Mouse (Mus musculus) induced T-regulatory cell, adult 2 months (primary cell): ENCODE data around the gene Anapc1.

Experiments used
- DNase-seq: peaks from one replicate; pipeline ENCODE4 v3.0.0-alpha.2; 2012; ENCODE audit warnings: low read depth

Gene Anapc1

GRCm38 (mm10) chr2:128686921-128687557 is at the start of gene Anapc1:
Anapc1 (minus strand) TSS chr2:128687391.
- DNase-seq: peak; percentile 94

DNA sequence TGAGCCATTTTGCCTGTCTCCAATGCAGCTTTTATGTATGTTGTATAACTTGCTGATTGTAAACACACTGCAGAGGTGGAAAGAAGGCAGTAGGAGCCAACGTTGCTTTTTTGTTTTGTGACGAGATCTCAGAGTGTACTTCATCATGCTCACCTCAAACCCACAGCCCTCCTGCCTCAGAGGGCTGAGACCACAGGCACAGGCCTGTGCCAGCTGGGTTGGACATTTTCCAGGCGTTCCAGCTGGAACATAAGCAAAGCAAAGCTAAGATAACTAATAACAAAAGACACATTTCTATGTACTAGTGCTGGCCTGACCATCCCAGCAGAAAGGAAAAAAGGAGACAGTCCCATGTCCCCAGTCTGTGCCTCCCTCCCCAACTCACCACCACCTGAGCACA is 47.9 kb upstream of the Anapc1 start:
- no peak for DNase-seq

DNA sequence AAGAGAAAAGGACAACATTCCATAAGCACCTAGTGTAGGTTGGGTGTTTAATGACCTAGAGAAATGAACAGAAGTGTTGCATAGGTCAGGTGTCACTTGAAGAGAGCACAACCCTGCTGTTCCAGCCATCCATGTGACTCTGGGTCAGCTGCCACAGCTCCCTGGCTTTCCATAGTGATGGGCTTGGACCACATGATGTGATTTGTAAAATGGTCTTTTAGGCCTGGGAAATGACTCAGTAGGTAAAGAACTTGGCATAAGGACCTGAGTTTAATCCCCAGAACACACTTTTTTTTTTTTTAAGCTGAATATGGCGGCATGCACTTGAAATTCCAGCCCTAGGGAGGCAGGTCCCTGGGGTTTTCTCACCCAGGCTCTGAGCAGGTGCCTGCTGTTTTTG is 44.8 kb upstream of the Anapc1 start:
- DNase-seq: no peak

- DNase-seq: no peak
Measured at GRCm38 (mm10) chr2:128731514-128731913, 44.3 kb upstream of the Anapc1 start.

- no peak for DNase-seq
Measured at GRCm38 (mm10) chr2:128729141-128729540, 42.0 kb upstream of the Anapc1 start.

GRCm38 (mm10) chr2:128728066-128728465 is 40.9 kb upstream of the Anapc1 start:
- no peak for DNase-seq

DNA sequence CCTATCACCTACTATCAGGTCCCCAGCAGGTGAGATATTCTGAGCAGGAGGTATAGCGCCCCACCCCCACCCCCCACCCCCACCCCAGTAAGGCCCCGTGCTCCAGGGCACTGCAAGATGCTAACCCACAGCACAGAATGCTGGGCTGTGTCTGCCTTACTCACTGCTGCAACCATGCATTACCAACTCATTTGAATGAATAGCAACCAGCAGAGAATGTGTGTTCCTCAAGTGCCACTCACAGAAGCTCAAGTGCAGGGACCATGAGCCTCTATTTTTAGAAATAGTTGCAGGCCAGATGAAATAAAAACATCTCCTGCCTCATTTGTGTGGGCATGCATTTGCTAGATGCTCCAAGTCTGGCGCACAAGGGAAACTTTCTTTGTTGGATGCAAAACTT is 40.4 kb upstream of the Anapc1 start:
- DNase-seq: no peak

- no peak for DNase-seq
Measured at GRCm38 (mm10) chr2:128726626-128727025, 39.4 kb upstream of the Anapc1 start.

GRCm38 (mm10) chr2:128726067-128726466 is 38.9 kb upstream of the Anapc1 start:
- DNase-seq: no peak

GRCm38 (mm10) chr2:128722106-128722710 is 35.0 kb upstream of the Anapc1 start:
- DNase-seq: no peak

GRCm38 (mm10) chr2:128719380-128719779 is 32.2 kb upstream of the Anapc1 start:
- no peak for DNase-seq

GRCm38 (mm10) chr2:128715979-128716378 is 28.8 kb upstream of the Anapc1 start:
- DNase-seq: no peak

DNA sequence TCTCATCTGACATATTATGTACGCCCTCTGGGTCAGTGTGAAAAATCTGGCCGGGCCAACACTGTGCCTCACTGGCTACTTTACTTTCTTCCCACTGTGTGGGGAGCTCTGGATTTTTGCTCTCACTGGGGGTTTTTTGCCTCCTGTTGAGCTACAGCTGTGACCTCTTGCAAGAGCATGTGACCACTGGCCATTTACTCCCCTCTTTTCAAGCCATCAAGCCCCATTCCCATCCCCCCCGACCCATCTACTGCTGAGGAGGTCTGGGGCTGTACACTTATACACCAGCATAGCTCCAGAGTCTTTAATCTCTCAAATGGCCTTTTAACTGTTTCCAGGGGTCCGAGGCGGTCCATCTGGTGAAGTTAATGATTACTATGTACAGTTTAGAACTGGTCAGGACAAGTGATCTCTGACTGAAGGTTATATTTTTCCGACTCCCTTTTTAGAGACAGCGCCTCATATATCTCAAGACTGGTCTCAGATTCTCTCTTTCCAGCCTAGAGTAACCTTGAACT is 27.6 kb upstream of the Anapc1 start:
- DNase-seq: no peak

DNA sequence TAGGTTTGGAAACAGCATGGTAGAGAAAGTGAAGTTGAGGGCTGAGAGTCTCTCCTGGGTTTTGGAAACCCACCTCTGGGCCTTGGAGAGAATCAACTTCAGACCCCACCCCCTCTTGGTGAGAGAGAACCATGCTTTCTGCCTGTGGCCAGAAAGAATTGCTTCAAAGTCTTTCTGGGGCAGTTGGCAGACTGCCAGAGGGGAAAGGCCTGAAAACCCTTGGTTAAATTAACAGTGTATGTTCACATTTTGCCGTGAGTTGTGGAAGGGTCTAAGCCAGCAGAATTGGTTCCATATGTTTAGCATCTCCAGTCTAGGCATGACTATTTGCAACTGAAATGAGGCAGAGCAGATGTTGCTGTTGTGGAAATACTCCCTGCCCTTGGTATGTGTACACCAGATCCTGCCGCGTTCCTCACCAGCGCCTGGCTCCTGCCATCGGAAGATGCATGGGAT is 26.4 kb upstream of the Anapc1 start:
- DNase-seq: no peak

- no peak for DNase-seq
Measured at GRCm38 (mm10) chr2:128712940-128713339, 25.7 kb upstream of the Anapc1 start.

DNA sequence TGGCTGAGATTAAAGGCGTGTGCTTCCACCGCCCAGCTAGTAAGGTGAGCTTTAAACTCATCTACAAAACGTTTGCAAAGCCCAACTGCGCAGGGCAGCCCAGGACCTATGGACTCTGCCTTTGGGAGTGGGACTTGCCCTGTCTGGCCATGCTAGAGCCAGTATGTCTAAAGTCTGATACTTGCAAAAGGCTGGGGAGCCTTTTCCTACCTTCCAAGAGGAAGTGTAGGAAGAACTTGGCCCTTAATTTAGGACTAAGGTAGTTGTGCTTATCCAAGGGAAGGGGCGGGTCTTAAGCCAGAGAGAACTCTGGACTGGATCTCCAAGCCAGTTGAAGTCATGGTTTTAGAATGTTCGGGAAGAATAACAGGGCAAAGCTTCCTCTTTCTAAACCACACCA is 23.4 kb upstream of the Anapc1 start:
- DNase-seq: no peak

DNA sequence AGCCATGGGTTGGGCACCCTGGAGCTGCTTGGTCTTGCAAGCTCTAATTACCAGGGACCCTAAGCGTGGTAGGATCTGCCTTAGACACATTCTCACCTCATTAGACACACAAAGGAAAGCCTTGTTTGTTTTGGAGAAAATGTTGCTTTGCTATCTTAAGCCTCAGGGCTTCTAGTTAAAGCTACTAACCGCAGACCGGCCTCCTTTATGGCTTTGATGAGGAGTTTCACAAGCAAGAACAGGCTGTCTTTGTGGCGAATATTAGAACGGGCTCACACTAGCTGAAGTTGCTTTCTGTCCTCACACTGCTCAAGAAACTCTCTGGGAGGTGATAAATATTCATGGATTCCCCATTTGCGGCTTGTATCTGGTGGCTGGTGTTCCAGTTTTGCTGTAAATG is 22.1 kb upstream of the Anapc1 start:
- DNase-seq: no peak

DNA sequence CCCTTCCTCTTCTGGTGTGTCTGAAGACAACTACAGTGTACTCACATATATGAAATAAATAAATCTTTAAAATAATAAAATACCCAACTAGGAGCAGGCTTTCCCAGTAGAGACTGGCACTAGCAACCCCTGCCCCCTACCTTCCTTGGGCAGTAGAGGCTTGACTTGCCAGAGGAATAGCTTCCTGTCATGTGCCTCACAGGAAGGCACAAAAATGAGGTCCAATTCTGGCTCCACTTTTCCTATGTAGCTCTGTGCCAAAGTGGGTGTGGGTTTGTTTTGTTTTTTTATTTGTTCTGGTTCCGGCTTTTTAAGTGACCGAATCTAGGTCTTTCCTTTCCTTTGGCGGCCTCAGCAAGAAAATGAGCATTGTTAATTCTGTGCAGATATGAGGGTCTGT is 17.3 kb upstream of the Anapc1 start:
- no peak for DNase-seq

DNA sequence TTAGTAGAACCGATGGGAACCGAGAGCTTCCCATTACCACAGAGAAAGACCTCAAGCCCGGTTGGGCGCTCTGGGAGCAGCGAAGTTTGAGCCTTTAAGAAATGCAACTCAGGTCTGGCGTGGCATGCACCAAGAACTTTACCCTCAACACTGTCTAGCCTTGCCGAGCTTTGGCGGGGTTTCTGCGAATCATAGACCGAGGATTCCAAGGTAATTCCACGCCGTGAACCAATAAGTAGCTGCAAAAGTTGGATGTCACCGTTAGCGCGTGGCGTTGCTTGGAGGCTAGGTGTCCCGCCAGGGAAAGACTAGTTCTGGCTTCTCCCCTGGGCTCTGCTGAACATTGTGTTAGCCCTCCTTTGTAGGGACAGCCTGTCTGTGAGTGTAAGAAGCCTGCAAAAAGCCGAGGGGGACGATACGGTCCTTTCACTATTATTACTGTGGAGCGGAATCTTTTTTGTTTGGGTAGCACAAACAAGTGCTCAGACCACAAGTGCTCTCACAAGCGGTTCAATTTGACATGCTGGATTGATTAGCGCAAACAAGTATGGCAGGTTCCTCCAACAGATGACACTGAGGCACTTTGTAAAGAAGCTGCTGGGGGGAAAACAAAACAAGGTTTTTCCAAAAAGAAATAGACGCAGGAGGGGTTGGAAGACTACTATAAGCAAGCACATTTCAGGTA is 12.2 kb upstream of the Anapc1 start:
- DNase-seq: peak; percentile 30

DNA sequence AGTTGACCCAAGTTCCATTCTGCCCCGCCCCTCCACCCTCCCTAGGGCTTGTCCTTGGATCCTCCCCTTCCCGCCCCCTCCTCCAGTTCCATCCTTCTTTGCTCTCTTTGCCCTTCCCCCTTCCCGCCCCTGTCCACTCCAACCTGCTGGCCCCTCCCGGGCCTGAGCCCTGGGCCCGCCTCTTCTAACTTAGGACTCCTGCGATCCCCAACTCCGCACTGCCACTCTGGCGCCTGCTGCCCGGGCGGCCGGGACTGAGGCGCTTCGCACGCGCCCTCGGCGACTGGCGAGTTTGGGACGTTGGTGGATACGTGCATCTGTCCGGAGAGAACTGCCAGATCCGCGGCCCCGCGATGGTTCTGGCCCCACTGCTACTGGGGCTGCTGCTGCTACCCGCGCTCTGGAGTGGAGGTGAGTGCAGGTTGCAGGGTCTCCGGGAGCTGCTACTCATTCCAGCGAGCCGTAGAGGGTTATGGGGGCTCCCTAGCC is 11.5 kb upstream of the Anapc1 start, which contains the start of gene Mertk:
Mertk (plus strand) TSS at position 264 of the 489 bp plus-strand sequence.
- DNase-seq: peak; percentile 39

DNA sequence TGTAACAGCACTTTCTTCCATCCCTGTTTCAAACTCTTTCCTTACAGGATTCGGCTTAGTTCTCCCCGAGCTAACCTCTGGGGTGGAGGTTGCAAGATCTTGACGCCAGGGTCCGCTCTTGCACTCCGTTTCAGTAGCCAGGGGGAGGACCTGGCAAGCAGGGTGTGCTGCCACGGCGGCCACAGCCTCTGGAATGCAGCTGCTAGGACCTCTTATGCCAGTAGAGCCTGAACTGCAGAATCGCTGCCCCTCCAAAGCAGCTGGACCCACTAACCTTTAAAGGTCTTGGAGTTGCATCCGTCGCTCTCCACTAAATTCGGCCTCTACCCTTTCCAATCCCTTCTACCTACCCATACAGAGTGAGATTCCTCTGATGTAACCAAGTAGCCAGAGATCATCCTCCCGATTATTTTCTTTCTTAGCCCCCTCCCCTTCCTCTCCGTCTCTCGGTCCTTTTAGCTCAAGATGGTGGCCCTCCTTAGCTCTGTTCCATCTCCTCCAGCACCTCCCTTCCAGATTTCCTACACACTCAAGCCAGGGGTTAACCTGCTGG is 11.0 kb upstream of the Anapc1 start:
- peak; percentile 71 for DNase-seq

GRCm38 (mm10) chr2:128697566-128697965 is 10.4 kb upstream of the Anapc1 start:
- DNase-seq: no peak

DNA sequence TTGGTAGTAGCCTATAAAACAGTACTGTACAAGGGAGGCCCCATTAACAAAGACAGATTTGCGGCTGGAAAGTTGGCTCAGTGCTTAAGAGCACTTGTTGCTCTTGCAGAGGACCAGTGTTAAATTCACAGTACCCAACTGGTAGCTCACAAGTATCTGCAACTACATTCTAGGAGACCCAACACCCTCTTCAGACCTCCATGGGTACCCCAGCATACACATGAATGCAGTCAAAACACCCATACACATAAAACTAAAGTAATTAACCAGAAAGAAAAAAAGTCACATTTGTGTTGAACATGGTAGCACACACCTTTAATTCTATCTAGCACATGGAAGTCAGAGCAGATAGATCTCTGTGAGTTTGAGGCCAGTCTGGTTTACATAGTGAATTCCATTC is 9.9 kb upstream of the Anapc1 start:
- no peak for DNase-seq
